Mouse (Mus musculus) cerebellum, adult 2 months (tissue): Measurements from ENCODE around the gene Fosb. TPM values are rescaled to one million over a fixed set of nuclear protein-coding genes. Genes with fewer than 3 reads are reported as not detected.

Experiments used
- DNase-seq, 2 experiments: peaks; one replicate each; pipeline ENCODE4 v3.0.0; 2021
- H3K27ac ChIP-seq: fragments of 200-500 bp; 2 replicates; pipeline ENCODE4 v1.5.1; 2012; ENCODE audit warnings: low read length, control low read depth, inconsistent platforms; ENCODE audit not compliant: insufficient read depth
- H3K27me3 ChIP-seq: fragments of 200-500 bp; 2 replicates; pipeline ENCODE4 v1.6.1; 2012; ENCODE audit warnings: inconsistent platforms, mild to moderate bottlenecking, low read length, moderate library complexity; ENCODE audit not compliant: control insufficient read depth, insufficient read depth
- H3K4me1 ChIP-seq: fragments of 200-500 bp; 2 replicates; pipeline ENCODE4 v1.6.1; 2011; ENCODE audit warnings: low read length; ENCODE audit not compliant: control insufficient read depth, insufficient read depth
- H3K4me3 ChIP-seq: fragments of 200-500 bp; replicated peaks from 2 replicates; pipeline ENCODE3; 2011; ENCODE audit warnings: mild to moderate bottlenecking, low read depth, low read length, control low read depth; ENCODE audit not compliant: insufficient read depth
- CTCF ChIP-seq: fragments of 200-500 bp; IDR thresholded peaks from 2 replicates; pipeline ENCODE4 v1.5.1; 2011; ENCODE audit warnings: low read depth, mild to moderate bottlenecking, control low read depth, low read length, moderate library complexity, borderline replicate concordance; ENCODE audit not compliant: insufficient read depth
- POLR2A ChIP-seq: fragments of 200-500 bp; IDR thresholded peaks from 2 replicates; pipeline ENCODE4 v1.6.1; 2011; ENCODE audit warnings: low read length, control low read depth, borderline replicate concordance; ENCODE audit not compliant: insufficient read depth
- WGBS: fragments of 180-500 bp; shearing (Covaris S2); methylation state at CpG from one replicate; pipeline ENCODE4 v1.1.7; 2018; 5-methylcytosine and 5-hydroxymethylcytosine counted together
- polyA plus RNA-seq: library from polyadenylated mRNA; depleted of rRNA; stranded (reverse); fragments of >200 nt; gene quantifications from 2 replicates; pipeline ENCODE4 v1.2.3, GENCODE M21; 2012

Fosb gene
- polyA plus RNA-seq, 1 experiment: 0.67 TPM

DNA sequence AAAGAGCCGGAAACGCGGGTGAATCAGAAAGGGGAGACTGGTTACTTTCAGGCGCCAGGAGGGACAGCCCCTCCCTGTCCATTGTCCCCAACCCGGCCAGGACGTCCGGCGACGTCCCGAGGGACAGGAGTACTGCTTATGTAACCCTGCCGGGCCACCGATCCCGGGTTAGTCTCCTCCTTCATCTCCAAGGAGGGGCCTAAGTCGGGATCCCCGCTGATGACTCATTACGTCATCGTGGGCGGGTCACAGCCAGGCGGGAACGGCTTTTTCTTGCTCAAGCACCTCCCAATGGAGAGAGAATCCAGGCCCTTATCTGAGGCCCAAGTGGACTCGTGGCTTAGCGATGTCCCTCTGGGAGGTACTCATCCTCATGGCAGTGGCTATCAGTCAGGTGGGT, 17.3 kb upstream of the Fosb start:
- peak; percentile 90 to 92 for DNase-seq
- no peak for TF ChIP-seq CTCF
- TF ChIP-seq POLR2A: peak; percentile 71; the same call in 1 of the 2 replicates
- H3K27ac ChIP-seq: peak overlapping the region; percentile 73
- H3K27me3 ChIP-seq: no peaks in the 10 kb centered on the region
- under 1% methylated on average over 22 of the region's 22 CpGs for WGBS
- peak overlapping the region; percentile 71 for H3K4me3 ChIP-seq
- H3K4me1 ChIP-seq: no peaks in the 10 kb centered on the region

GRCm38 (mm10) chr7:19326359-19326758, 16.5 kb upstream of the Fosb start:
- Histone ChIP-seq H3K27me3 (no peaks in the 10 kb centered on the region), H3K4me1 (no peaks in the 10 kb centered on the region), H3K4me3 (peak overlapping the region; percentile 71), H3K27ac (peak overlapping the region; percentile 73)
- WGBS: 1% methylated on average over 20 of the region's 20 CpGs
- TF ChIP-seq POLR2A: no peak
- TF ChIP-seq CTCF: no peak
- DNase-seq: peak; percentile 73 to 76

- no peak for DNase-seq
- WGBS: 83% methylated on average over 21 of the region's 21 CpGs
- H3K27me3 ChIP-seq: no peaks in the 10 kb centered on the region
- H3K4me3 ChIP-seq: no peak overlapping the region
- no peak overlapping the region for H3K27ac ChIP-seq
- H3K4me1 ChIP-seq: no peaks in the 10 kb centered on the region
- TF ChIP-seq POLR2A (no peak), CTCF (no peak)
These were observed 15.7 kb upstream of the Fosb start for GRCm38 (mm10) chr7:19325262-19326199.

GRCm38 (mm10) chr7:19324221-19324620, 14.4 kb upstream of the Fosb start:
- 33% methylated on average over 11 of the region's 11 CpGs for WGBS
- DNase-seq: no peak

GRCm38 (mm10) chr7:19322489-19322888, 12.6 kb upstream of the Fosb start:
- TF ChIP-seq CTCF: no peak
- no peak for TF ChIP-seq POLR2A
- DNase-seq: no peak
- no peaks in the 10 kb centered on the region for H3K27me3 ChIP-seq
- 68% methylated on average over 9 of the region's 9 CpGs for WGBS
- no peak overlapping the region for H3K4me3 ChIP-seq
- no peaks in the 10 kb centered on the region for H3K4me1 ChIP-seq
- no peak overlapping the region for H3K27ac ChIP-seq

More at GRCm38 (mm10) chr7:19324221-19324620, 14.4 kb upstream of the Fosb start:
- Histone ChIP-seq H3K27ac (no peak overlapping the region), H3K4me1 (no peaks in the 10 kb centered on the region), H3K4me3 (no peak overlapping the region), H3K27me3 (no peaks in the 10 kb centered on the region)
- TF ChIP-seq POLR2A: no peak
- no peak for TF ChIP-seq CTCF

DNA sequence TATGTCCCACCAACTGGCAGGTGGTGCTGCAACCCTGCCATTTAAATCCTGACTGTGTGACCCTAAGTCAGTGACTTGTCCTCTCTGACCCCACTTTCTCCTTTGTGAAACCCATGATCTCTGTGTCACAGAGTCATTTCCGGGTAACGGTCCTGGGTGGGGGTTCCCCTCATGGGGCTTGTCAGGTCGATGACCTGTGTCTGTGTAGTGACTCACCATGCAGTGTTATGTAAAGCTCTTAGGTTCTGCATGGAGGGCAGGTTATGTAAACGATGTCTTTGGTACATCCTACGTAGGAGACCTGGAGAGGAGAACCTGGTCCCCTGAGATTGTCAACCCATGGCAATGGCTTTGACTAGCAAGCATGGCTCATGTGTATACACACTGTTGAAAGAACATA, 11.6 kb upstream of the Fosb start:
- TF ChIP-seq CTCF: no peak
- no peak for TF ChIP-seq POLR2A
- Histone ChIP-seq H3K4me3 (no peak overlapping the region), H3K27ac (no peak overlapping the region), H3K27me3 (no peaks in the 10 kb centered on the region), H3K4me1 (no peaks in the 10 kb centered on the region)
- no peak for DNase-seq
- 51% methylated on average over 5 of the region's 5 CpGs for WGBS

DNA sequence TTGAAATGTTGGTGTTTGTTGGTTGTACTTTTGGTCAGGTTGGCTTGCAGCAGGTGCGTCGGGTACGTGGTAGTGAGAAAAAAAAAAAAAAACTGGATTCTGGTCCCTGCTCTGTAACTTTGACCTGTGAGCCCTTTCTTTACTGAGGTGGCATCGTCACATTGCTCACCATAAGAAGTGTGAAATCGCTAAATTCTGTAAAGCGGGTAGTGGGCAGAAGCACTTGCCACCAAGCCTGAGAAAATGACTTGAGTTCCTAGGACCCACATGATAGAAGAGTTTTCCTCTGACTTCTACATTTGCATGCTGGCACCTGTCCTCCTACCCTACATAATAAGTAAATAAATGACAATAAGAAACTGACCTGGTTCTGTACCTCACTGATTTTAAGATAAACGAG, 10.8 kb upstream of the Fosb start:
- DNase-seq: no peak
- no peaks in the 10 kb centered on the region for H3K27me3 ChIP-seq
- H3K4me3 ChIP-seq: no peak overlapping the region
- no peak overlapping the region for H3K27ac ChIP-seq
- 31% methylated on average over 7 of the region's 7 CpGs for WGBS
- H3K4me1 ChIP-seq: no peaks in the 10 kb centered on the region
- TF ChIP-seq POLR2A (no peak), CTCF (no peak)

DNA sequence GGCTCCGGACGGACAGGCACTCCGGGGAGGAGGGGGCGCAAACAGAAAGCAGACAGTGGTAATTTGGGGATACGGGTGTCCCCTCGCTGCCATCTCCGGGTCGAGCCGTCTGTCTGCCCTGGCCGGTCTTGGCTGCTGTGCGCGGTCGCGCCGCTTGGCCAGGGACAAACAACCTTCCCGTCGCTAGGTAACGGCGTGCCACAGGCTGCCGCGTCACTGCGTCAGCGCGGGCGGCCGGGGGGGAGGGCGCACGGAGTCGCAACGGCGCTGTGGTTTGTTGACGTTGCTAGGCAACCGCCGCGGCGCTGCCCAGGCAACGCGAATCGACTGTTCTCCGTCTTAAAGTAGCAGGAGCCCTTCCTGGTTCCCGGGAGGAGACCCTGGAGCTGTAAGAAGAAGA, 10.1 kb upstream of the Fosb start:
- no peaks in the 10 kb centered on the region for H3K27me3 ChIP-seq
- H3K4me1 ChIP-seq: no peaks in the 10 kb centered on the region
- under 1% methylated on average over 41 of the region's 41 CpGs for WGBS
- H3K27ac ChIP-seq: no peak overlapping the region
- H3K4me3 ChIP-seq: peak overlapping the region; percentile 56
- peak; percentile 93 to 95 for DNase-seq
- TF ChIP-seq POLR2A (no peak), CTCF (no peak)
